Mouse (Mus musculus) midbrain, postnatal 0 days (tissue): ENCODE data around the gene Focad. TPM values are rescaled to one million over a fixed set of nuclear protein-coding genes. Genes with fewer than 3 reads are reported as not detected.

ENCODE experiments used
- ATAC-seq: fragments of 200-750 bp; cut with Nextera tagmentation; 2 replicates; pipeline ENCODE4 v1.8.0; 2017; ENCODE audit warnings: moderate number of reproducible peaks, mild to moderate bottlenecking, moderate TSS enrichment, moderate library complexity; ENCODE audit not compliant: low FRiP score
- DNase-seq: peaks from one replicate; pipeline ENCODE4 v3.0.0-alpha.2; 2015; ENCODE audit warnings: low spot score
- H3K27ac ChIP-seq: fragments of 300-500 bp; sonication (generic); 2 replicates; pipeline ENCODE4 v1.5.1; 2014; ENCODE audit warnings: low read depth, mild to moderate bottlenecking, low read length, mixed read lengths
- H3K27me3 ChIP-seq: fragments of 300-500 bp; sonication (generic); 2 replicates; pipeline ENCODE4 v1.6.1; 2014; ENCODE audit warnings: low read length, control low read depth, mixed read lengths; ENCODE audit not compliant: insufficient read depth
- H3K36me3 ChIP-seq: fragments of 300-500 bp; sonication (generic); 2 replicates; pipeline ENCODE4 v1.6.1; 2014; ENCODE audit warnings: low read length, control low read depth, mixed read lengths; ENCODE audit not compliant: insufficient read depth
- H3K4me1 ChIP-seq: fragments of 300-500 bp; sonication (generic); 2 replicates; pipeline ENCODE4 v1.6.1; 2014; ENCODE audit warnings: mild to moderate bottlenecking, control low read depth, antibody characterized with exemption, low read length, mixed read lengths; ENCODE audit not compliant: insufficient read depth
- H3K4me2 ChIP-seq: fragments of 300-500 bp; sonication (generic); 2 replicates; pipeline ENCODE4 v1.6.1; 2014; ENCODE audit warnings: low read depth, mild to moderate bottlenecking, low read length, mixed read lengths; ENCODE audit not compliant: poor library complexity, severe bottlenecking
- H3K4me3 ChIP-seq: fragments of 300-500 bp; sonication (generic); 2 replicates; pipeline ENCODE4 v1.5.1; 2014; ENCODE audit warnings: low read depth, mild to moderate bottlenecking, low read length, moderate library complexity
- H3K9ac ChIP-seq: fragments of 300-500 bp; sonication (generic); replicated peaks from 2 replicates; pipeline ENCODE4 v1.6.1; 2014; ENCODE audit warnings: mild to moderate bottlenecking, low read length, moderate library complexity, mixed read lengths; ENCODE audit not compliant: poor library complexity, severe bottlenecking
- H3K9me3 ChIP-seq: fragments of 300-500 bp; sonication (generic); 2 replicates; pipeline ENCODE4 v1.6.1; 2016; ENCODE audit warnings: low read length, control low read depth
- CTCF ChIP-seq: IDR thresholded peaks from 2 replicates; pipeline ENCODE4 v1.5.1; 2016; ENCODE audit warnings: antibody characterized with exemption, mild to moderate bottlenecking
- WGBS: fragments of 180-500 bp; shearing (Covaris S2); extraction: QIAGEN DNeasy Blood & Tissue Kit; methylation state at CpG from one replicate; pipeline ENCODE4 v1.1.7; 2014; 5-methylcytosine and 5-hydroxymethylcytosine counted together
- polyA plus RNA-seq: library from polyadenylated mRNA; unstranded; fragments of >200 nt; fragmentation: Nextera tagmentation; extraction: Ambion mirVana; gene quantifications from 2 replicates; pipeline ENCODE4 v1.2.1, GENCODE M21; 2015
- total RNA-seq: library from RNA; depleted of rRNA; stranded (reverse); fragments of >200 nt; gene quantifications from 2 replicates; pipeline ENCODE4 v1.2.3, GENCODE M21; 2014

The Focad gene
- total and polyA plus RNA-seq, 2 experiments from 2014 or later = 9.0 to 36.9 TPM

DNA sequence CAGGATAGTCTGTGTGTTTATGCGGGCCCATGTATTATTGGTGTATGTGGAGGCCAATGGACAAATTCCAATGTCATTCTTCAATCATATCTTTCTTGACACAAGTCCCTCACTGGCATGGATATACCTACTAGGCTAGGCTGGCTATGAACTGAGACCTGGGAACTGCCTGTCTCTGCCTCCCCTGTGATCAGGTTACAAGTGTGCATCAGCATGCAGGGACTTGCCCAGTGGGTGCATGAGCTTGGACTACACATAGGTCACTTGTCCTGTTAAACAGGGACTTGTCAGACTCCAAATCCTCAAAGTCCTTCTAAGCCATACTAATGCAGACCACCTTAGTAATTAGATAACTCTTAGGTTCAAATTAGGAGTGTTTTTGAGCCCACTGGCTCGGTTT is 184.1 kb downstream of the Focad start:
- Histone ChIP-seq H3K27ac (no peak overlapping the region), H3K36me3 (no peaks in the 10 kb centered on the region), H3K4me3 (no peak overlapping the region), H3K27me3 (no peaks in the 10 kb centered on the region), H3K4me2 (no peak overlapping the region), H3K4me1 (no peaks in the 10 kb centered on the region), H3K9ac (no peak overlapping the region), H3K9me3 (no peaks in the 10 kb centered on the region)
- no peak for TF ChIP-seq CTCF
- DNase-seq (no peak), ATAC-seq (no peak)
- WGBS = 95% methylated on average over 2 of the region's 2 CpGs

DNA sequence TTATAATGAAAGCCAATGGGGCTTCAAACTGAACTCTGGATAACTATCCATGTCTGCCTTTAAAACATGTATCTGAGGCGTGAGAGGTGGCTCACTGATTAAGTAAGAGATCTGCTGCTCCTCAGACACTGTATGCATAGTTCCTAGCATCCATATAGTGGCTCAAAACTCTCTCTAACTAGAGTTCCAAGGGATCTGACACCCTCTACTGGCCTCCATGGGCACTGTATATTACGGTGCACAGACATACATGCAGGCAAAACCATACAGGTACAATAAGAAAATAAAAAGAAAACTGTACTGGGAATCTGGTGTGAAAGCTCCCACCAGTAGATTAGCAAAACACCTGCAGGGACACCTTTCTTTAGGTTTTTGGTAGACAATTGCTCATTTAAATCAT is 186.1 kb downstream of the Focad start:
- Histone ChIP-seq H3K27me3 (no peaks in the 10 kb centered on the region), H3K36me3 (no peaks in the 10 kb centered on the region), H3K4me1 (no peaks in the 10 kb centered on the region), H3K4me3 (no peak overlapping the region), H3K9ac (no peak overlapping the region), H3K9me3 (no peaks in the 10 kb centered on the region), H3K4me2 (no peak overlapping the region), H3K27ac (no peak overlapping the region)
- peak; percentile 8; the same call in 1 of the 2 replicates for TF ChIP-seq CTCF
- DNase-seq (no peak), ATAC-seq (no peak)
- WGBS = 94% methylated on average over 2 of the region's 2 CpGs

DNA sequence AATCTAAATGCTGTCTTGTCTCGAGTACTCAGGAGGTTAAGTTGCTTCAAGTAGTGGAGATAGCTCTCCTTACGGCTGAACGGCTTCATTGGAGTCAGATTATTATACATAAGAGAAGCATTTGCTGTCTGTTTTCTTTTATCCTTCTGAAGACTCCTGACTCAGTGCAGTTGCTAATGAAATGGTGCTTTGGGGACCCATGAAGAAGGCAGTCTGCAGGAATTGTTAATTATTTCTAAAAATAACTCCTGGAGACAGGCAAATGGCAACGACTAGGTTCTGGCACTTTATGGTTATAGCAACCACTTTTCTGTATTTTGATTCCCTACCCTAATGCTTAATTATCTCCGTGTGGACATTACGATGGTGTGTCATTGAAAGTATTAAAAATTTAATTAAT is 201.1 kb downstream of the Focad start:
- no peak for ATAC-seq

DNA sequence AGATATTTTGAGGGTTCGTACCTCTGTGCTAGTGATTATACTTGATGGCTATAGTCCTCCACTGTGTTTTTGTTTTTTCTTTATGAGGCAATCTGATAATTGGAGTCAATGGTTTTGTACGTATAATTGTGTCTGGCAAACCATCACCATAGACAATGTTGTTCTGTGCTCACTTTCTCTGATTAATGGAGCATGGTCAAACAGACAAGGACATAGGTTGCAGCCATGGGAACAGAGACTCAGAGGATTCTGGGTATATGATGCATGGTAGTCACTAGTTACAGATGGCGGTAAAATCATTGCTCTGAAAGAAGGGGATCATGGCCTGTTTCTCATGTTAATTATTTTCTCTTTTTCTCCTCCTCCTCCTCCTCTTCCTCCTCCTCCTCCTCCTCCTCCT is 205.1 kb downstream of the Focad start:
- Histone ChIP-seq H3K4me2 (no peak overlapping the region), H3K36me3 (no peaks in the 10 kb centered on the region)
- DNase-seq = no peak

More for the DNA sequence above, 201.1 kb downstream of the Focad start:
- WGBS = 59% methylated on average over 6 of the region's 6 CpGs
- Histone ChIP-seq H3K27ac (no peak overlapping the region), H3K36me3 (no peaks in the 10 kb centered on the region), H3K4me1 (no peaks in the 10 kb centered on the region), H3K9me3 (no peaks in the 10 kb centered on the region), H3K4me2 (no peak overlapping the region), H3K4me3 (no peak overlapping the region), H3K27me3 (no peaks in the 10 kb centered on the region), H3K9ac (no peak overlapping the region)
- TF ChIP-seq CTCF = no peak
- DNase-seq = peak; percentile 43

DNA sequence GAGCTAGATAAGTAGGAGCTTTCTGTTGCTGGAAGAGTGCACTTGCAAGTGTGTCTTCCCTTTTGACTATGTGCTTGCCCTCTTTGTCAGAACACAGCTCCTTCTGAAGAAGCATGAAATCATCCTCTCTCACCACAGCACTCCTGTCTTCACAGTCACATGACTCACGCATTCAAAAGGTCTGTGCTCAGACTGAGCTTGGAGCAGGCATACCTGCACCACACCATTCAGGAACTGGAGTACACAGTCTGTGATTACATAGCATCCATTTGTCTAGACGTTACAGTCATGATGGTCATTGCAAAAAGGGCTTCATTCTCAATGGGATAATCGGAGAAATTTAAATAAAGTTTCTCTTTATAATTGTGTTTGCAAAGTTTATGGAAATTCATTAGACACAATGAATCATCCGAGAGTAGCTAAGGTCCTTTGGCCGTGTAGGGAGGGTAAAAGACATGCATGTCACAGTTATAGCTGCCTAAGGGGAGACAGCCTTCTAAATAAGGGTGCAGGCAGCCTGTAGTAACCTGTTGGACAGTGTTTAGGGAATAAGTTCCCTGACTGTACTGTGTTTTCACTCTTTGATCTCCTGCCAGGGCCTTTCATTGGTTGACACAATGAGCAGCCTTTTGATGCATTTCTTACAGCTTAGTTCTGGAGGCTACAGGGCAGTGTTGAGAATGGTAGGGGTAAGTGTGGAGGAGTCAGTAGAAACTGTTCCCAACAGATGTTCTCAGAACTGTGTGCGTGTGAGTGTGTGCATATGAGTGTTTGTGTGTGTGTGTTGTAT is 206.6 kb downstream of the Focad start:
- DNase-seq (no peak), ATAC-seq (no peak)
- no peak for TF ChIP-seq CTCF
- no peaks in the 10 kb centered on the region for H3K4me1 ChIP-seq
- no peak overlapping the region for H3K4me2 ChIP-seq
- no peaks in the 10 kb centered on the region for H3K9me3 ChIP-seq
- H3K9ac ChIP-seq = no peak overlapping the region
- H3K27me3 ChIP-seq = no peaks in the 10 kb centered on the region
- 77% methylated on average over 6 of the region's 6 CpGs for WGBS
- H3K36me3 ChIP-seq = no peaks in the 10 kb centered on the region
- no peak overlapping the region for H3K27ac ChIP-seq
- H3K4me3 ChIP-seq = no peak overlapping the region

More for the DNA sequence above, 205.1 kb downstream of the Focad start:
- 84% methylated on average over 3 of the region's 3 CpGs for WGBS
- no peak for TF ChIP-seq CTCF
- ATAC-seq = no peak
- no peak overlapping the region for H3K4me3 ChIP-seq
- H3K4me1 ChIP-seq = no peaks in the 10 kb centered on the region
- H3K9ac ChIP-seq = no peak overlapping the region
- H3K27me3 ChIP-seq = no peaks in the 10 kb centered on the region
- H3K27ac ChIP-seq = no peak overlapping the region
- H3K9me3 ChIP-seq = no peaks in the 10 kb centered on the region

DNA sequence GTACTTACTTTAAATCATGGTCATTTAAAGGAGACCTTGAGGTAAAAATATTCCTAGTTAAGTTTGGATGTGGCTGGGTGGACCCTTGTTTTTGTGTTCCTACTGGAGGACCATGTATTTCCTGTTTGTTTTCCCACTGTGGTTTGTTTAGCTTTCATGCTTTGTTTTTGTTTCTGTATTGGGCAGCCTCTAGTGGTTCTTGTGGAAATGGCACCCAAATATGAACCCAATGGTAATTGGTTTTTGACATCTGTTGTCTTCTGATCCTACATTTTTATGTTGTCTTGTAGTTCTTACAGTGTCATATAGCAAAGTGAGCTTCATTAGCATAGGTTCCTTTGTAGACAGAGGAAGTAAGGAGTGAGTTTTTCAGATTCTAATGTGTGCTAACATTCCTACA is 207.9 kb downstream of the Focad start:
- H3K27ac ChIP-seq = no peak overlapping the region
- peak; percentile 60 for DNase-seq

More for the DNA sequence above, 207.9 kb downstream of the Focad start:
- no peak overlapping the region for H3K4me2 ChIP-seq
- H3K9ac ChIP-seq = no peak overlapping the region
- no peaks in the 10 kb centered on the region for H3K9me3 ChIP-seq
- H3K27me3 ChIP-seq = no peaks in the 10 kb centered on the region
- no peak for ATAC-seq
- TF ChIP-seq CTCF = peak; percentile 90
- H3K4me3 ChIP-seq = no peak overlapping the region
- H3K4me1 ChIP-seq = no peaks in the 10 kb centered on the region
- H3K36me3 ChIP-seq = no peaks in the 10 kb centered on the region
